Mouse (Mus musculus) embryonic fibroblast, embryonic 13.5 days (primary cell): Measurements from ENCODE around the gene Gm1113. TPM values are rescaled to one million over a fixed set of nuclear protein-coding genes. Genes with fewer than 3 reads are reported as not detected.
A peak's percentile ranks its signal among the peaks of the same experiment; 100 is the strongest.

Experiments used
- H3K27ac ChIP-seq: 2 replicates; pipeline ENCODE4 v1.5.1; 2012; ENCODE audit warnings: low read length, control low read depth, inconsistent platforms; ENCODE audit not compliant: insufficient read depth
- H3K4me1 ChIP-seq: 2 replicates; pipeline ENCODE4 v1.6.1; 2011; ENCODE audit warnings: low read length; ENCODE audit not compliant: control insufficient read depth, insufficient read depth
- H3K4me3 ChIP-seq: 2 replicates; pipeline ENCODE4 v1.5.1; 2011; ENCODE audit warnings: mild to moderate bottlenecking, control low read depth, low read length; ENCODE audit not compliant: insufficient read depth
- CTCF ChIP-seq: IDR thresholded peaks from 2 replicates; pipeline ENCODE4 v1.5.1; 2011; ENCODE audit warnings: mild to moderate bottlenecking, control low read depth, low read length, moderate library complexity, borderline replicate concordance; ENCODE audit not compliant: insufficient read depth
- POLR2A ChIP-seq: IDR thresholded peaks from 2 replicates; pipeline ENCODE4 v1.6.1; 2011; ENCODE audit warnings: low read depth, mild to moderate bottlenecking, control low read depth, low read length, moderate library complexity
- polyA plus RNA-seq: library from polyadenylated mRNA; stranded (reverse); fragments of >200 nt; gene quantifications from 2 replicates; pipeline ENCODE4 v1.2.4, GENCODE M21; 2011; ENCODE audit warnings: low read depth; ENCODE audit not compliant: missing spikeins, insufficient read length

Gm1113 gene
- not detected in 2 replicates for polyA plus RNA-seq

- no peak for TF ChIP-seq CTCF
- TF ChIP-seq POLR2A: no peak
- H3K4me3 ChIP-seq: no peak within 1 kb of the TSS
Measured at GRCm38 (mm10) chr9:35518169-35518568, at the start of gene Gm1113. Gene Gm1113, minus strand, starts transcription at chr9:35518269.

GRCm38 (mm10) chr9:35564536-35565240 is 46.6 kb upstream of the Gm1113 start:
- Histone ChIP-seq H3K4me3 (no peak overlapping the region), H3K27ac (no peak overlapping the region), H3K4me1 (no peaks in the 10 kb centered on the region; the same call in 1 of the 2 replicates)
- TF ChIP-seq CTCF (no peak), POLR2A (no peak)

More at GRCm38 (mm10) chr9:35518169-35518568, at the start of gene Gm1113:
- Histone ChIP-seq H3K27ac (no peak within 1 kb of the TSS), H3K4me1 (no peaks in the 10 kb centered on the region)

GRCm38 (mm10) chr9:35561583-35561982 is 43.5 kb upstream of the Gm1113 start:
- Histone ChIP-seq H3K27ac (no peak overlapping the region), H3K4me1 (no peaks in the 10 kb centered on the region), H3K4me3 (no peak overlapping the region)
- no peak for TF ChIP-seq CTCF
- no peak for TF ChIP-seq POLR2A

GRCm38 (mm10) chr9:35561076-35561475 is 43.0 kb upstream of the Gm1113 start:
- Histone ChIP-seq H3K27ac (no peak overlapping the region), H3K4me1 (no peaks in the 10 kb centered on the region), H3K4me3 (no peak overlapping the region)
- TF ChIP-seq CTCF (no peak), POLR2A (no peak)

- no peaks in the 10 kb centered on the region for H3K4me1 ChIP-seq
- peak overlapping the region; percentile 92 for H3K4me3 ChIP-seq
- TF ChIP-seq POLR2A (peak; percentile 84), CTCF (no peak)
- H3K27ac ChIP-seq: peak overlapping the region; percentile 39; the same call in 1 of the 2 replicates
Measured at GRCm38 (mm10) chr9:35559009-35559890, 41.2 kb upstream of the Gm1113 start.

GRCm38 (mm10) chr9:35558257-35559008 is 40.4 kb upstream of the Gm1113 start, which contains the start of the genes Ddx25 and Pus3:
Gene Ddx25, minus strand, starts transcription at chr9:35558528.
Gene Pus3, plus strand, starts transcription at chr9:35558595.
- Histone ChIP-seq H3K4me1 (no peaks in the 10 kb centered on the region), H3K27ac (peak within 1 kb of the TSS; percentile 39; the same call in 1 of the 2 replicates), H3K4me3 (peak within 1 kb of the TSS; percentile 92)
- TF ChIP-seq POLR2A: no peak
- TF ChIP-seq CTCF: no peak

GRCm38 (mm10) chr9:35556494-35557102 is 38.5 kb upstream of the Gm1113 start:
- no peak for TF ChIP-seq POLR2A
- Histone ChIP-seq H3K4me3 (no peak overlapping the region), H3K4me1 (no peaks in the 10 kb centered on the region), H3K27ac (no peak overlapping the region)

GRCm38 (mm10) chr9:35548455-35548854 is 30.4 kb upstream of the Gm1113 start:
- Histone ChIP-seq H3K27ac (no peak overlapping the region), H3K4me1 (no peaks in the 10 kb centered on the region), H3K4me3 (no peak overlapping the region)
- TF ChIP-seq POLR2A (no peak), CTCF (no peak)

- no peak overlapping the region for H3K27ac ChIP-seq
- TF ChIP-seq CTCF (no peak), POLR2A (no peak)
- H3K4me1 ChIP-seq: no peaks in the 10 kb centered on the region
- no peak overlapping the region for H3K4me3 ChIP-seq
Measured at GRCm38 (mm10) chr9:35546745-35547144, 28.7 kb upstream of the Gm1113 start.
